Mouse (Mus musculus): ENCODE results near the gene Stim2.

Gene Stim2

GRCm38 (mm10) chr5:54113284-54113683, 115.0 kb downstream of the Stim2 start:
- peak; percentile 34 for DNase-seq (ENCODE audit: low read depth, low spot score)

- DNase-seq (ENCODE audit: low read depth, low spot score): no peak
Observed at GRCm38 (mm10) chr5:54116538-54116937, 118.2 kb downstream of the Stim2 start.

- DNase-seq (ENCODE audit: low read depth, low spot score): no peak
Observed at GRCm38 (mm10) chr5:54118410-54119212, 120.3 kb downstream of the Stim2 start.

GRCm38 (mm10) chr5:54148091-54148795, 149.9 kb downstream of the Stim2 start:
- DNase-seq (ENCODE audit: low read depth, low spot score): no peak

GRCm38 (mm10) chr5:54154503-54155226, 156.4 kb downstream of the Stim2 start:
- peak; percentile 69 for DNase-seq (ENCODE audit: low read depth, low spot score)

GRCm38 (mm10) chr5:54155227-54155776, 157.0 kb downstream of the Stim2 start:
- no peak for DNase-seq (ENCODE audit: low read depth, low spot score)

GRCm38 (mm10) chr5:54155916-54156315, 157.6 kb downstream of the Stim2 start:
- DNase-seq (ENCODE audit: low read depth, low spot score): no peak

GRCm38 (mm10) chr5:54156944-54157527, 158.7 kb downstream of the Stim2 start:
- no peak for DNase-seq (ENCODE audit: low read depth, low spot score)

GRCm38 (mm10) chr5:54158230-54158629, 159.9 kb downstream of the Stim2 start:
- no peak for DNase-seq (ENCODE audit: low read depth, low spot score)

- DNase-seq (ENCODE audit: low read depth, low spot score): no peak
Observed at GRCm38 (mm10) chr5:54159156-54159793, 161.0 kb downstream of the Stim2 start.

GRCm38 (mm10) chr5:54160561-54160960, 162.3 kb downstream of the Stim2 start:
- no peak for DNase-seq (ENCODE audit: low read depth, low spot score)

- DNase-seq (ENCODE audit: low read depth, low spot score): no peak
Observed at GRCm38 (mm10) chr5:54163890-54164289, 165.6 kb downstream of the Stim2 start.

All from brain, embryonic 18.5 days (tissue).